Mouse (Mus musculus): Measurements from ENCODE around the gene Tbce. TPM values are rescaled to one million over a fixed set of nuclear protein-coding genes. Genes with fewer than 3 reads are reported as not detected.

Gene Tbce
- polyA plus RNA-seq (2016; fragmentation: Nextera tagmentation; extraction: Ambion mirVana), result 49.3 and 60.3 TPM in 2 replicates

- Histone ChIP-seq H3K27me3 (ENCODE audit: insufficient read depth, poor library complexity, severe bottlenecking) (no peaks in the 10 kb centered on the region; the same call in 1 of the 2 replicates), H3K4me3 (peak within 1 kb of the TSS; percentile 65), H3K27ac (peak within 1 kb of the TSS; percentile 98), H3K4me1 (replicated peaks) (peaks cover 17% of the 10 kb centered on the region), H3K36me3 (peaks cover 6% of the 10 kb centered on the region; the same call in 1 of the 2 replicates), H3K9me3 (no peaks in the 10 kb centered on the region)
- WGBS, result 1% methylated on average over 35 of the region's 35 CpGs
- peak; percentile 91 for DNase-seq (ENCODE audit: low spot score)
These were observed at the start of gene Tbce for GRCm38 (mm10) chr13:14039292-14039965. Gene Tbce, minus strand, starts transcription at chr13:14039638.

GRCm38 (mm10) chr13:14088669-14089068 lies 49.2 kb upstream of the Tbce start:
- no peak overlapping the region for H3K4me3 ChIP-seq
- peaks cover 30% of the 10 kb centered on the region for H3K36me3 ChIP-seq
- 84% methylated on average over 1 of the region's 1 CpGs for WGBS
- no peak for DNase-seq (ENCODE audit: low spot score)
- no peak overlapping the region for H3K27ac ChIP-seq
- H3K4me1 ChIP-seq (replicated peaks), result no peaks in the 10 kb centered on the region
- no peaks in the 10 kb centered on the region for H3K27me3 ChIP-seq (ENCODE audit: insufficient read depth, poor library complexity, severe bottlenecking)
- peaks cover 9% of the 10 kb centered on the region for H3K9me3 ChIP-seq

GRCm38 (mm10) chr13:14075326-14075725 lies 35.9 kb upstream of the Tbce start:
- 82% methylated on average over 1 of the region's 1 CpGs for WGBS
- peaks cover 41% of the 10 kb centered on the region for H3K36me3 ChIP-seq
- H3K4me3 ChIP-seq, result no peak overlapping the region
- H3K4me1 ChIP-seq (replicated peaks), result no peaks in the 10 kb centered on the region
- peaks cover 9% of the 10 kb centered on the region; the same call in 1 of the 2 replicates for H3K9me3 ChIP-seq
- H3K27me3 ChIP-seq (ENCODE audit: insufficient read depth, poor library complexity, severe bottlenecking), result no peaks in the 10 kb centered on the region
- DNase-seq (ENCODE audit: low spot score), result no peak
- H3K27ac ChIP-seq, result no peak overlapping the region

GRCm38 (mm10) chr13:14074371-14074770 lies 34.9 kb upstream of the Tbce start:
- 97% methylated on average over 1 of the region's 1 CpGs for WGBS
- H3K4me1 ChIP-seq (replicated peaks), result no peaks in the 10 kb centered on the region
- peaks cover 40% of the 10 kb centered on the region for H3K36me3 ChIP-seq
- H3K9me3 ChIP-seq, result peaks cover 6% of the 10 kb centered on the region; the same call in 1 of the 2 replicates
- DNase-seq (ENCODE audit: low spot score), result no peak
- no peak overlapping the region for H3K4me3 ChIP-seq
- H3K27me3 ChIP-seq (ENCODE audit: insufficient read depth, poor library complexity, severe bottlenecking), result no peaks in the 10 kb centered on the region
- H3K27ac ChIP-seq, result no peak overlapping the region

GRCm38 (mm10) chr13:14069291-14069690 lies 29.9 kb upstream of the Tbce start:
- 83% methylated on average over 1 of the region's 1 CpGs for WGBS

GRCm38 (mm10) chr13:14068035-14068434 lies 28.6 kb upstream of the Tbce start:
- H3K9me3 ChIP-seq, result no peaks in the 10 kb centered on the region
- no peak overlapping the region for H3K27ac ChIP-seq
- DNase-seq (ENCODE audit: low spot score), result no peak
- peaks cover 13% of the 10 kb centered on the region for H3K4me1 ChIP-seq (replicated peaks)
- no peak overlapping the region for H3K4me3 ChIP-seq
- H3K36me3 ChIP-seq, result peaks cover 42% of the 10 kb centered on the region
- H3K27me3 ChIP-seq (ENCODE audit: insufficient read depth, poor library complexity, severe bottlenecking), result no peaks in the 10 kb centered on the region

More at GRCm38 (mm10) chr13:14069291-14069690, 29.9 kb upstream of the Tbce start:
- H3K9me3 ChIP-seq, result no peaks in the 10 kb centered on the region
- H3K4me1 ChIP-seq (replicated peaks), result peaks cover 13% of the 10 kb centered on the region
- peaks cover 45% of the 10 kb centered on the region for H3K36me3 ChIP-seq
- H3K27ac ChIP-seq, result no peak overlapping the region
- no peak for DNase-seq (ENCODE audit: low spot score)
- no peak overlapping the region for H3K4me3 ChIP-seq
- H3K27me3 ChIP-seq (ENCODE audit: insufficient read depth, poor library complexity, severe bottlenecking), result no peaks in the 10 kb centered on the region

GRCm38 (mm10) chr13:14065701-14066100 lies 26.3 kb upstream of the Tbce start:
- no peak for DNase-seq (ENCODE audit: low spot score)
- H3K9me3 ChIP-seq, result no peaks in the 10 kb centered on the region
- H3K36me3 ChIP-seq, result peaks cover 26% of the 10 kb centered on the region
- H3K4me3 ChIP-seq, result peak overlapping the region; percentile 99; the same call in 1 of the 2 replicates
- peaks cover 26% of the 10 kb centered on the region for H3K4me1 ChIP-seq (replicated peaks)
- no peak overlapping the region for H3K27ac ChIP-seq
- no peaks in the 10 kb centered on the region for H3K27me3 ChIP-seq (ENCODE audit: insufficient read depth, poor library complexity, severe bottlenecking)
- 86% methylated on average over 1 of the region's 1 CpGs for WGBS

- 36% methylated on average over 9 of the region's 9 CpGs for WGBS
- H3K9me3 ChIP-seq, result no peaks in the 10 kb centered on the region
- H3K4me3 ChIP-seq, result peak overlapping the region; percentile 99
- peak overlapping the region; percentile 98 for H3K27ac ChIP-seq
- peaks cover 31% of the 10 kb centered on the region for H3K36me3 ChIP-seq
- H3K27me3 ChIP-seq (ENCODE audit: insufficient read depth, poor library complexity, severe bottlenecking), result no peaks in the 10 kb centered on the region
- no peak for DNase-seq (ENCODE audit: low spot score)
- peaks cover 26% of the 10 kb centered on the region for H3K4me1 ChIP-seq (replicated peaks)
These were observed 25.6 kb upstream of the Tbce start for GRCm38 (mm10) chr13:14065028-14065380.

- H3K4me3 ChIP-seq, result peak overlapping the region; percentile 99
- H3K9me3 ChIP-seq, result no peaks in the 10 kb centered on the region
- H3K36me3 ChIP-seq, result peaks cover 28% of the 10 kb centered on the region
- no peaks in the 10 kb centered on the region for H3K27me3 ChIP-seq (ENCODE audit: insufficient read depth, poor library complexity, severe bottlenecking)
- peak overlapping the region; percentile 98 for H3K27ac ChIP-seq
- H3K4me1 ChIP-seq (replicated peaks), result peaks cover 26% of the 10 kb centered on the region
- peak; percentile 55 for DNase-seq (ENCODE audit: low spot score)
- WGBS, result under 1% methylated on average over 65 of the region's 65 CpGs
These were observed 25.0 kb upstream of the Tbce start for GRCm38 (mm10) chr13:14064341-14065027.

- no peaks in the 10 kb centered on the region for H3K9me3 ChIP-seq
- no peaks in the 10 kb centered on the region for H3K27me3 ChIP-seq (ENCODE audit: insufficient read depth, poor library complexity, severe bottlenecking)
- WGBS, result under 1% methylated on average over 28 of the region's 31 CpGs
- H3K4me1 ChIP-seq (replicated peaks), result peaks cover 26% of the 10 kb centered on the region
- peak overlapping the region; percentile 98 for H3K27ac ChIP-seq
- no peak for DNase-seq (ENCODE audit: low spot score)
- H3K4me3 ChIP-seq, result peak overlapping the region; percentile 99
- H3K36me3 ChIP-seq, result peaks cover 28% of the 10 kb centered on the region
These were observed 24.5 kb upstream of the Tbce start for GRCm38 (mm10) chr13:14063942-14064271.

GRCm38 (mm10) chr13:14063013-14063941 lies 23.8 kb upstream of the Tbce start, which contains the start of the genes Arid4b and Ggps1:
Gene Arid4b, plus strand, starts transcription at chr13:14063232.
Gene Ggps1, minus strand, starts transcription at chr13:14063488.
- peaks cover 26% of the 10 kb centered on the region for H3K4me1 ChIP-seq (replicated peaks)
- H3K4me3 ChIP-seq, result peak within 1 kb of the TSS; percentile 99
- under 1% methylated on average over 64 of the region's 64 CpGs for WGBS
- peaks cover 26% of the 10 kb centered on the region for H3K36me3 ChIP-seq
- DNase-seq (ENCODE audit: low spot score), result peak; percentile 95
- no peaks in the 10 kb centered on the region for H3K27me3 ChIP-seq (ENCODE audit: insufficient read depth, poor library complexity, severe bottlenecking)
- no peaks in the 10 kb centered on the region for H3K9me3 ChIP-seq
- H3K27ac ChIP-seq, result peak within 1 kb of the TSS; percentile 98

- WGBS, result 7% methylated on average over 11 of the region's 11 CpGs
- Histone ChIP-seq H3K36me3 (peaks cover 26% of the 10 kb centered on the region), H3K27ac (peak overlapping the region; percentile 89), H3K9me3 (no peaks in the 10 kb centered on the region), H3K4me3 (peak overlapping the region; percentile 99), H3K4me1 (replicated peaks) (peaks cover 26% of the 10 kb centered on the region), H3K27me3 (ENCODE audit: insufficient read depth, poor library complexity, severe bottlenecking) (no peaks in the 10 kb centered on the region)
- DNase-seq (ENCODE audit: low spot score), result no peak
These were observed 23.0 kb upstream of the Tbce start for GRCm38 (mm10) chr13:14062209-14063012.

Measured in hindbrain, embryonic 10.5 days (tissue).